Mouse (Mus musculus): ENCODE data around the gene Hnrnpul2. TPM values are rescaled to one million over a fixed set of nuclear protein-coding genes. Genes with fewer than 3 reads are reported as not detected.
"Not testable (repeated sequence)": the region's sequence is repeated elsewhere in the genome, so short reads cannot be mapped to it uniquely, and the experiment has no call there.

The Hnrnpul2 gene
- polyA plus RNA-seq, 1 experiment from 2014 or later: 7.9 TPM

GRCm38 (mm10) chr19:8851639-8852038, 31.8 kb downstream of the Hnrnpul2 start:
- ATAC-seq (ENCODE audit: insufficient read depth): no peak
- no peak for DNase-seq
- WGBS: 37% methylated on average over 7 of the region's 7 CpGs

GRCm38 (mm10) chr19:8852236-8852928, 32.6 kb downstream of the Hnrnpul2 start:
- no peaks in the 10 kb centered on the region for H3K27me3 ChIP-seq (ENCODE audit: insufficient read depth, low read length)
- DNase-seq (no peak), ATAC-seq (ENCODE audit: insufficient read depth) (no peak)
- peaks cover 5% of the 10 kb centered on the region; the same call in 1 of the 2 replicates for H3K36me3 ChIP-seq (ENCODE audit: insufficient read depth)
- H3K27ac ChIP-seq (ENCODE audit: low read depth): no peak overlapping the region
- no peak for TF ChIP-seq CTCF (IDR thresholded peaks at IDR 0.05; ENCODE audit: low read depth)
- H3K9me3 ChIP-seq (ENCODE audit: low read depth, low read length): no peaks in the 10 kb centered on the region
- H3K4me3 ChIP-seq (ENCODE audit: low read depth, low read length): no peak overlapping the region
- H3K4me2 ChIP-seq: no peak overlapping the region
- WGBS: 47% methylated on average over 10 of the region's 10 CpGs
- no peak overlapping the region for H3K9ac ChIP-seq
- H3K4me1 ChIP-seq (ENCODE audit: insufficient read depth): 0 out of 2 replicates have a peak, but pooled peaks cover 7% of the 10 kb centered on the region

More at GRCm38 (mm10) chr19:8851639-8852038, 31.8 kb downstream of the Hnrnpul2 start:
- peaks cover 12% of the 10 kb centered on the region; the same call in 1 of the 2 replicates for H3K36me3 ChIP-seq (ENCODE audit: insufficient read depth)
- no peak overlapping the region for H3K4me3 ChIP-seq (ENCODE audit: low read depth, low read length)
- H3K4me1 ChIP-seq (ENCODE audit: insufficient read depth): 0 out of 2 replicates have a peak, but pooled peaks cover 7% of the 10 kb centered on the region
- no peaks in the 10 kb centered on the region for H3K27me3 ChIP-seq (ENCODE audit: insufficient read depth, low read length)
- no peak overlapping the region for H3K9ac ChIP-seq
- H3K4me2 ChIP-seq: no peak overlapping the region
- H3K9me3 ChIP-seq (ENCODE audit: low read depth, low read length): no peaks in the 10 kb centered on the region
- peak; percentile 23; the same call in 1 of the 2 replicates for TF ChIP-seq CTCF (IDR thresholded peaks at IDR 0.05; ENCODE audit: low read depth)
- H3K27ac ChIP-seq (ENCODE audit: low read depth): no peak overlapping the region

- 80% methylated on average over 3 of the region's 3 CpGs for WGBS
- H3K4me1 ChIP-seq (ENCODE audit: insufficient read depth): 0 out of 2 replicates have a peak, but pooled peaks cover 7% of the 10 kb centered on the region
- no peak overlapping the region for H3K9ac ChIP-seq
- no peaks in the 10 kb centered on the region for H3K36me3 ChIP-seq (ENCODE audit: insufficient read depth)
- H3K4me3 ChIP-seq (ENCODE audit: low read depth, low read length): no peak overlapping the region
- no peak overlapping the region for H3K27ac ChIP-seq (ENCODE audit: low read depth)
- no peak for TF ChIP-seq CTCF (IDR thresholded peaks at IDR 0.05; ENCODE audit: low read depth)
- no peak overlapping the region for H3K4me2 ChIP-seq
- no peak for DNase-seq
- H3K9me3 ChIP-seq (ENCODE audit: low read depth, low read length): no peaks in the 10 kb centered on the region
- no peak for ATAC-seq (ENCODE audit: insufficient read depth)
- H3K27me3 ChIP-seq (ENCODE audit: insufficient read depth, low read length): no peaks in the 10 kb centered on the region
Observed at GRCm38 (mm10) chr19:8853117-8853516, 33.3 kb downstream of the Hnrnpul2 start.

- TF ChIP-seq CTCF (IDR thresholded peaks at IDR 0.05; ENCODE audit: low read depth): peak; percentile 68
- no peaks in the 10 kb centered on the region for H3K36me3 ChIP-seq (ENCODE audit: insufficient read depth)
- H3K4me1 ChIP-seq (ENCODE audit: insufficient read depth): no peaks in the 10 kb centered on the region
- no peak overlapping the region for H3K27ac ChIP-seq (ENCODE audit: low read depth)
- ATAC-seq (ENCODE audit: insufficient read depth): no peak
- no peak overlapping the region for H3K4me3 ChIP-seq (ENCODE audit: low read depth, low read length)
- no peaks in the 10 kb centered on the region for H3K27me3 ChIP-seq (ENCODE audit: insufficient read depth, low read length)
- no peak overlapping the region for H3K4me2 ChIP-seq
- 36% methylated on average over 4 of the region's 4 CpGs for WGBS
- no peak overlapping the region for H3K9ac ChIP-seq
- peak; percentile 77 for DNase-seq
- no peaks in the 10 kb centered on the region for H3K9me3 ChIP-seq (ENCODE audit: low read depth, low read length)
Observed at GRCm38 (mm10) chr19:8857689-8858088, 37.9 kb downstream of the Hnrnpul2 start.

- Histone ChIP-seq H3K4me2 (no peak overlapping the region), H3K27ac (ENCODE audit: low read depth) (no peak overlapping the region), H3K9me3 (ENCODE audit: low read depth, low read length) (no peaks in the 10 kb centered on the region), H3K27me3 (ENCODE audit: insufficient read depth, low read length) (no peaks in the 10 kb centered on the region), H3K4me1 (ENCODE audit: insufficient read depth) (no peaks in the 10 kb centered on the region), H3K4me3 (ENCODE audit: low read depth, low read length) (no peak overlapping the region), H3K9ac (no peak overlapping the region), H3K36me3 (ENCODE audit: insufficient read depth) (no peaks in the 10 kb centered on the region)
- TF ChIP-seq CTCF (IDR thresholded peaks at IDR 0.05; ENCODE audit: low read depth): peak; percentile 59; the same call in 1 of the 2 replicates
- WGBS: 17% methylated on average over 1 of the region's 1 CpGs
- DNase-seq (peak; percentile 69), ATAC-seq (ENCODE audit: insufficient read depth) (no peak)
Observed at GRCm38 (mm10) chr19:8859018-8859417, 39.2 kb downstream of the Hnrnpul2 start.

GRCm38 (mm10) chr19:8864265-8864664, 44.5 kb downstream of the Hnrnpul2 start:
- no peak overlapping the region for H3K9ac ChIP-seq
- no peaks in the 10 kb centered on the region for H3K27me3 ChIP-seq (ENCODE audit: insufficient read depth, low read length)
- 82% methylated on average over 6 of the region's 6 CpGs for WGBS
- H3K4me1 ChIP-seq (ENCODE audit: insufficient read depth): no peaks in the 10 kb centered on the region
- no peak overlapping the region for H3K4me2 ChIP-seq
- no peaks in the 10 kb centered on the region for H3K9me3 ChIP-seq (ENCODE audit: low read depth, low read length)
- H3K4me3 ChIP-seq (ENCODE audit: low read depth, low read length): no peak overlapping the region
- H3K27ac ChIP-seq (ENCODE audit: low read depth): no peak overlapping the region
- no peak for DNase-seq
- no peak for TF ChIP-seq CTCF (IDR thresholded peaks at IDR 0.05; ENCODE audit: low read depth)
- ATAC-seq (ENCODE audit: insufficient read depth): no peak
- H3K36me3 ChIP-seq (ENCODE audit: insufficient read depth): no peaks in the 10 kb centered on the region

- not testable (repeated sequence) for ATAC-seq (ENCODE audit: insufficient read depth); H3K27me3 ChIP-seq (ENCODE audit: insufficient read depth, low read length); H3K4me1 ChIP-seq (ENCODE audit: insufficient read depth); DNase-seq; H3K9me3 ChIP-seq (ENCODE audit: low read depth, low read length); H3K27ac ChIP-seq (ENCODE audit: low read depth)
- Histone ChIP-seq H3K36me3 (ENCODE audit: insufficient read depth) (peaks cover 21% of the 10 kb centered on the region), H3K4me3 (ENCODE audit: low read depth, low read length) (peak overlapping the region; percentile 98; the same call in 1 of the 2 replicates), H3K9ac (peak overlapping the region; percentile 94; the same call in 1 of the 2 replicates), H3K4me2 (peak overlapping the region; percentile 93)
- WGBS: 78% methylated on average over 3 of the region's 3 CpGs
Observed at GRCm38 (mm10) chr19:8870381-8870780, 50.6 kb downstream of the Hnrnpul2 start.
